Mouse (Mus musculus): ENCODE data around the gene Hdac11.

Gene Hdac11

GRCm38 (mm10) chr6:91165210-91165609, 8.7 kb downstream of the Hdac11 start:
- intact Hi-C loops (cut with DNase I), result loop anchor here (2.0 kb wide), 1 partner anchor 116 kb away; no protein-coding TSS in a partner anchor

- intact Hi-C loops (cut with DNase I), result no loop called here
Measured at GRCm38 (mm10) chr6:91167828-91168227, 11.4 kb downstream of the Hdac11 start.

DNA sequence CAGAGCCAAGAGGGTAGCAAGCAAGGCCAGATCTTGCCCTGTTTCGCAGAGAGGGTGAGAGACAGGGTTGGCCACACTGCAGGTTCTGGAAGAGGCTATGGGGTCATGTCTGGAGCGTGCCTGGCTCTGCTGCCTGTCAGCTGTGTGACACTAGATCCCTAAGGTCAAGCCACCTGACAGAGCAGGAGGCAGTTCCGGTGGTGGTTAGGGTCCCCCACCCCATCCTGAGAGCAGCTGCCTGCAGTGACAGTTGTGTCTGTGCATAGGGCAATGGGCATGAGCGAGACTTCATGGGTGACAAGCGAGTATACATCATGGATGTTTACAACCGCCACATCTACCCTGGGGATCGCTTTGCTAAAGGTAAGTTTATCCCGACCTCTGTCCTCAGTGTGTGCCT, 12.7 kb downstream of the Hdac11 start:
- intact Hi-C loops (cut with DNase I), result no loop called here

GRCm38 (mm10) chr6:91171396-91171895, 15.0 kb downstream of the Hdac11 start:
- intact Hi-C loops (cut with DNase I), result loop anchor here (5.0 kb wide), 1 partner anchor 236 kb away; no protein-coding TSS in a partner anchor

- intact Hi-C loops (cut with DNase I), result loop anchor here (2.0 to 5.0 kb wide), 2 partner anchors 106 to 235 kb away; no protein-coding TSS in a partner anchor
Measured at GRCm38 (mm10) chr6:91172381-91172780, 15.9 kb downstream of the Hdac11 start.

DNA sequence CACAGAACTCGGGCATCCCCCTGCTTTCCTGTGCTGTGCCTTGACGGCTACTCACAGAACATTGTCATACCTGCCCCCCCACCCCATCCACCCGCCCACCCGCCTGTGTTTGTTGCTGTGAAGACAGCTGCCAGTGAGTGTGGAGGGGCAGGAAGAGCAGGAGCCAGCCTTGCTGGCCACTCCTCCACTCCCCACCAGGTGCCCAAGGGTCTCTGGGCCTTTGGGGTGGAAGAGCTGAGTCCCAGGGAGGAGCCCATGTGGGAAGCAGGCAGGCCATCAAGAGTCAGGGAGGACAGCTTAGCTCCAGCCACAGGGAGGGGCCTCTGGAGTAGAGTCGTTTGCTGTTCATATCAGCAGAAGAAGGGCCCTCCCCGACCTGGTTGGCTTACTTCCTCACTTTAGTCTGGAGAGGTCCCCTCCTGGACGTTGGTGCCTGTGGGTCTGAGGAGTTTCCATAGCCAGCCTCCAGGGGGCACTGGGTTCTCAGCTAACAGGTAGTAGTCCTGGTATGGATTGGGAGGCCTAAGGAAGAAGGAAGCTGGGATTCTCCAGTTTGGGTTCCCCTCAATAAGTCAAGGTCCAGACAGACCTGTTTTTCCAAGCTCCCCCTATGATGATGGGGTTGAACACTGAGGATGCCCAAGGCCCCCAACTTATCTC, 16.9 kb downstream of the Hdac11 start:
- intact Hi-C loops (cut with DNase I), result loop anchor here (2.0 to 5.0 kb wide), 2 partner anchors 105 to 234 kb away; no protein-coding TSS in a partner anchor

GRCm38 (mm10) chr6:91174211-91174610, 17.7 kb downstream of the Hdac11 start:
- intact Hi-C loops (cut with DNase I), result loop anchor here (5.0 kb wide), 1 partner anchor 233 kb away; no protein-coding TSS in a partner anchor

DNA sequence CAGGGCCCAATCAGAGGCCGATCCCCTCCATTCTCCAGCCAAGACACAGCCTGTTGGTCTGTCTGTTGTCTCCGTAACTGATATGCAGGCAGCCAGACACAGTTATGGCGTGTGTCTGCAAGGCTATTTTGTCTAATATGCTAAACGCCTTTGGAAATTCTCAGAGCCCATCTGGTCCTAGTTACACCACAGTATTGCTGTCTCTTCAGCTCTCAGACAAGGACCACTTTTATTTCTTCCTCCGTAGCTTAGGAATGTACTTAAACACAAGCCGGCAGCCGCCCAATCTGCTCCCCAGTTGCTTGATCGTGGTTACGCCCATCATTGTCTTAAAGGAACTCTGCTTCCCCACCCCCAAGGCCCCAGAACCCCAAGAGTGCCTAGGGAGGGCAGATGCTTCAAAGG, 24.3 kb downstream of the Hdac11 start:
- intact Hi-C loops (cut with DNase I), result loop anchor here (5.0 kb wide), 1 partner anchor 222 kb away; no protein-coding TSS in a partner anchor

GRCm38 (mm10) chr6:91181320-91181719, 24.9 kb downstream of the Hdac11 start:
- intact Hi-C loops (cut with DNase I), result loop anchor here (5.0 kb wide), 1 partner anchor 221 kb away; no protein-coding TSS in a partner anchor

- intact Hi-C loops (cut with DNase I), result loop anchor here (5.0 kb wide), 1 partner anchor 220 kb away; no protein-coding TSS in a partner anchor
Measured at GRCm38 (mm10) chr6:91182075-91182490, 25.6 kb downstream of the Hdac11 start.

DNA sequence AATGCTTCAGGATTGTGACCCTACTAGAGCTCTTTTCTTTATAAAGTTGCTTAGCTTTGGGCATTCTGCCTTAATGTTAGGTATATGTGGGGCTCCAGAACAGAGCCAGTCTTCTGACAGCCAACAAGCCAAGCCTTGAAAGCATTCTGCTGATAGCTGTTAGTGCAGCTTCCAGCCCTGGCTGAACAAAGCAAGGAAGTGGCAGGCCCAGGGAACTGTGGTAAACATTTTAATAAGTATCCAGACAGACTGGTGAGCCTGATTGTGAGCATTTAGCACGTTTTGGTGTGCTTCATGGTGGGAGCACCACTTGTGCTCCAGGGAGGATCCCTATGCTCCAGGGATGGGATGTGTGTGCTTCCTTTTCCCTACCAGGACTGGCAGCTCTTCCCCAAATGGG, 26.6 kb downstream of the Hdac11 start:
- intact Hi-C loops (cut with DNase I), result loop anchor here (5.0 kb wide), 1 partner anchor 219 kb away; no protein-coding TSS in a partner anchor

DNA sequence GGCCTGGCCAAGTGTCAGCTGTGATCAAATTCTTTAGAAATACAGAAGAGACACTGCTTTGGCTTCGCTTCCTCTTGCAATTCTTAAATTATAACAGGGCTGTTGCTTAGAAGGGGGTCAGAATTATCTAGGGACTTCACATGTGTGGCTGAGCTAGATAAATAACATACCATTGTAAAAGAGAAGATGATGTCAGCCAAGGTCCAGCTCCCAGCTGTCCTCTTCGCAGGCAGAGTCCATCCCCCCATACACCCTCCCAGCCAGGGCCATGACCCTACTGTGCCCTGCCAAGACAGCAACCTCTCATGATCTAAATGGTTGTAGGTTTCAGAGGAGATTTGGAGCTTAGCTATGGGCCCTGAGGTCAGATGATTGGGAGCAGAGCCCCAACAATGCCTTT, 27.5 kb downstream of the Hdac11 start:
- intact Hi-C loops (cut with DNase I), result loop anchor here (5.0 kb wide), 1 partner anchor 218 kb away; no protein-coding TSS in a partner anchor

- intact Hi-C loops (cut with DNase I), result loop anchor here (5.0 kb wide), 1 partner anchor 218 kb away; no protein-coding TSS in a partner anchor
Measured at GRCm38 (mm10) chr6:91184776-91185175, 28.3 kb downstream of the Hdac11 start.

DNA sequence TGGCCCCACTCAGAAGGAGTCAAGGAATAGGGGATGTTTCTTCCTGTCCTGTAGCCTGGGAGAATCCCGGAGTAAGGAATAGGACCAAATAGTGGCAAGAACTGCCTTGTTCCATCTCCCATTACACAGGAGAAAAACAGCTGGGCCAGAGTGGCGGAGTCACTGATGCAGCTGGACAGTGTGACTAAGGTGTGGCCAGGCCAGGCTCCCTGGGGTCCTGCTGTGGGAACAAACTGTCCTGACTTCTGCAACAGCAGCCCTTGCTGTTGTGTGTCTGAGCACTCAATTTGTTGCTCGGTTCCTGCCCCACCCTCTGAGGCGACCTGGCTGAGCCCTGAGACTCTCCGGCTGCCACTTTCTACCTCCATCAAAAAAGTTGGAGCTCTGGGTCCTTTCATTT, 29.0 kb downstream of the Hdac11 start:
- intact Hi-C loops (cut with DNase I), result no loop called here

- intact Hi-C loops (cut with DNase I), result no loop called here
Measured at GRCm38 (mm10) chr6:91186161-91186931, 29.9 kb downstream of the Hdac11 start.

- intact Hi-C loops (cut with DNase I), result no loop called here
Measured at GRCm38 (mm10) chr6:91186934-91187333, 30.5 kb downstream of the Hdac11 start.

DNA sequence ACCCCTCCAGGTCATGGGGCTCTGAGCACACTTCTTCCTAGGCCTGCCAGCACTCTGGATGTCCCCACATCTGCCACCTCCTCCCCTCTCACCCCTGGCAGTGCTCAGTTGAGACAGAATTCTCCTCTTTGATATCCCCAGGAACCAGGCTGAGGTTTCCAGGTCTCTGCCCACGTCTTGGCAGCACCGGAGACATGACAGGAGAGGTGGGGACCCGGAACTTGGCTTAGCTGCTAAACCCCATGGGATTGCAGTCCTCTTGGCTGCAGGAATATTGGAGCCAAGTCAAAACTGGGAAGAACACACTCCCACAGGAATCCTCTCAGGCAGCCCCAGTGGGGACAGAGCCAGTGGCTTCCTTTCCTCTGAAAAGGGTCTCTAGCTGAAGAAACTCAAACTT, 31.4 kb downstream of the Hdac11 start:
- intact Hi-C loops (cut with DNase I), result no loop called here

DNA sequence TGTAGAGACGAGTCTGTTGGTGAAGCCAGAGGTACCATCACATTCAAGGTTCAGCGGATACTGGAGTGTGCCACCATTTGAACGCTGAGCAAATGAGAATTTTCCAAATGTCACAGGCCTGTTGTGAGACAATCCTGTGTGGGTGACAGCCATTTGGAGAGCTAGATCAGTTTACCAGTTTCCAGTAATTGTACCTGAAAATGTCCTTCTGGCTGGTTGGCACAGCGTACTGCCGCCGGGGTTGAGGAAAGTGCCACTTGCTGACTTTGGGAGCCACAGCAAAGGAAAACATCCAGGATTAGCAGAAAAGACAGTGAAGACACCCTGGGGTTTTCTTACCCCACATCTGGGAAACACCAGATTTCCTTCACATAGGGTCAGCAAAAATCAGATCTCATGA, 33.5 kb downstream of the Hdac11 start:
- intact Hi-C loops (cut with DNase I), result no loop called here

DNA sequence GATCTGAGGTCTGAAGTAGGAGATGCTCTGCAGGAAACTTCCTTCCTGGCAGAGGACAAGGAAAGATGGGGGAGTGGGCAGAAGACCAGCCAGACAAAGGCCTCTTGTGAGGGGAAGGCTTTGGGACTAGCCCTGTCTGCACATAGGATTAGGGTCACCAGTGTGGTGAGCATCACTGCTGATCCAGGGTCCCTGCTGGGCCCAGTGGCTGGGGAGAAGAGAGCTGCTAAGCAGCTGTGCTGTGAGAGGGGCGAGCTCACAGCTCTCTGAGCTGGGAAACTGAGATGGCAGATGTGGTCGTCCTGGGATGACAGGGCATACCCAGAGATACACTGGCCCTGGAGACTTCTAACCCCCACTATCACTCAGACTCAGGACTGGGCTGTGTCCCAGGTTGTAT, 35.0 kb downstream of the Hdac11 start:
- intact Hi-C loops (cut with DNase I), result no loop called here

- intact Hi-C loops (cut with DNase I), result no loop called here
Measured at GRCm38 (mm10) chr6:91192421-91192820, 36.0 kb downstream of the Hdac11 start.

- intact Hi-C loops (cut with DNase I), result no loop called here
Measured at GRCm38 (mm10) chr6:91192851-91193545, 36.5 kb downstream of the Hdac11 start.

All from adrenal gland (tissue).